Mouse (Mus musculus): ENCODE measurements around the gene Isca2. TPM values are rescaled to one million over a fixed set of nuclear protein-coding genes. Genes with fewer than 3 reads are reported as not detected.

The Isca2 gene
- polyA plus RNA-seq, 1 experiment from 2014 or later: 143 TPM

- no peak overlapping the region for H3K4me3 ChIP-seq (replicated peaks)
- no peak overlapping the region for H3K4me2 ChIP-seq
- ATAC-seq (replicated peaks; ENCODE audit: low FRiP score): no peak
- no peaks in the 10 kb centered on the region for H3K36me3 ChIP-seq
- H3K27ac ChIP-seq: no peak overlapping the region
- WGBS: 63% methylated on average over 5 of the region's 5 CpGs
- H3K9ac ChIP-seq: no peak overlapping the region
- no peaks in the 10 kb centered on the region for H3K9me3 ChIP-seq (replicated peaks)
- H3K4me1 ChIP-seq: 0 out of 2 replicates have a peak, but pooled peaks cover 3% of the 10 kb centered on the region
- H3K27me3 ChIP-seq: 0 out of 2 replicates have a peak, but pooled peaks cover 4% of the 10 kb centered on the region
Measured at GRCm38 (mm10) chr12:84824203-84824602, 51.2 kb downstream of the Isca2 start.

Other genes with a start within 250 kb of the Isca2 start
- not detected in 2 replicates for gene Vsx2, start 203.5 kb upstream of the Isca2 start, polyA plus RNA-seq (2015; fragmentation: Nextera tagmentation; extraction: Ambion mirVana)
- gene Abcd4, start 155.8 kb upstream of the Isca2 start, polyA plus RNA-seq (2015; fragmentation: Nextera tagmentation; extraction: Ambion mirVana): 17.1 and 19.9 TPM in 2 replicates
- not detected in 2 replicates for gene Vrtn, start 132.2 kb upstream of the Isca2 start, polyA plus RNA-seq (2015; fragmentation: Nextera tagmentation; extraction: Ambion mirVana)
- 0.05 and 0.09 TPM in 2 replicates for gene Syndig1l, start 74.4 kb upstream of the Isca2 start, polyA plus RNA-seq (2015; fragmentation: Nextera tagmentation; extraction: Ambion mirVana)
- gene Npc2, start 99 bp upstream of the Isca2 start, polyA plus RNA-seq (2015; fragmentation: Nextera tagmentation; extraction: Ambion mirVana): 62.6 and 63.3 TPM in 2 replicates
- 0.50 and 0.62 TPM in 2 replicates for gene Ltbp2, start 103.3 kb downstream of the Isca2 start, polyA plus RNA-seq (2015; fragmentation: Nextera tagmentation; extraction: Ambion mirVana)
- gene Fcf1, start 197.6 kb downstream of the Isca2 start, polyA plus RNA-seq (2015; fragmentation: Nextera tagmentation; extraction: Ambion mirVana): 137 and 162 TPM in 2 replicates
- gene Arel1, start 197.6 kb downstream of the Isca2 start, polyA plus RNA-seq (2015; fragmentation: Nextera tagmentation; extraction: Ambion mirVana): 11.7 and 13.7 TPM in 2 replicates
- gene Ylpm1, start 223.1 kb downstream of the Isca2 start, polyA plus RNA-seq (2015; fragmentation: Nextera tagmentation; extraction: Ambion mirVana): 29.8 and 29.9 TPM in 2 replicates

Data from kidney, embryonic 15.5 days (tissue).